Mouse (Mus musculus) cortical plate, adult 2 months (tissue): ENCODE results near the gene Asic1.

Experiments used
- CTCF ChIP-seq: fragments of 200-500 bp; IDR thresholded peaks from 2 replicates; pipeline ENCODE4 v1.5.1; 2011; ENCODE audit warnings: mild to moderate bottlenecking, control low read depth, low read length; ENCODE audit not compliant: insufficient read depth; ENCODE audit errors: extremely low read depth
- POLR2A ChIP-seq: fragments of 200-500 bp; IDR thresholded peaks from 2 replicates; pipeline ENCODE4 v1.6.1; 2011; ENCODE audit warnings: mild to moderate bottlenecking, low read length, control low read depth; ENCODE audit not compliant: insufficient read depth; ENCODE audit errors: extremely low read depth

- no peak for TF ChIP-seq CTCF
- no peak for TF ChIP-seq POLR2A
Observed at GRCm38 (mm10) chr15:99677089-99677488, 6.9 kb downstream of the Asic1 start.
